Mouse (Mus musculus) heart, embryonic 14.5 days (tissue): ENCODE measurements around the gene Bud23. TPM values are rescaled to one million over a fixed set of nuclear protein-coding genes. Genes with fewer than 3 reads are reported as not detected.

ENCODE experiments used
- ATAC-seq: fragments of 200-750 bp; cut with Nextera tagmentation; 2 replicates; pipeline ENCODE4 v1.8.0; 2017; ENCODE audit warnings: low read depth, moderate TSS enrichment; ENCODE audit not compliant: insufficient number of reproducible peaks, insufficient read depth, low FRiP score
- H3K27ac ChIP-seq, 2 experiments: fragments of 200-500 bp in 1 of 2; fragments of 300-500 bp in 1 of 2; sonication (generic) in 1 of 2; replicated peaks in 1 of 2; 2 replicates each; pipeline ENCODE4 v1.5.1; 2012 to 2014; ENCODE audit warnings: low read depth in 2 of 2, low read length in 2 of 2, control low read depth in 1 of 2, mild to moderate bottlenecking in 1 of 2, mixed read lengths in 1 of 2; ENCODE audit not compliant: control insufficient read depth in 1 of 2, insufficient read depth in 1 of 2
- H3K27me3 ChIP-seq: fragments of 300-500 bp; sonication (generic); 2 replicates; pipeline ENCODE4 v1.6.1; 2014; ENCODE audit warnings: mild to moderate bottlenecking, low read length, control low read depth; ENCODE audit not compliant: control insufficient read depth, insufficient read depth
- H3K36me3 ChIP-seq: fragments of 300-500 bp; sonication (generic); 2 replicates; pipeline ENCODE4 v1.6.1; 2014; ENCODE audit warnings: mild to moderate bottlenecking, control low read depth, low read length, mixed read lengths; ENCODE audit not compliant: control insufficient read depth, insufficient read depth
- H3K4me1 ChIP-seq, 2 experiments: fragments of 200-500 bp in 1 of 2; fragments of 300-500 bp in 1 of 2; sonication (generic) in 1 of 2; 2 replicates each; pipeline ENCODE4 v1.6.1; 2012 to 2014; ENCODE audit warnings: low read length in 2 of 2, control low read depth in 1 of 2, mixed read lengths in 1 of 2; ENCODE audit not compliant: control insufficient read depth in 2 of 2, insufficient read depth in 2 of 2
- H3K4me2 ChIP-seq: fragments of 300-500 bp; sonication (generic); 2 replicates; pipeline ENCODE4 v1.6.1; 2014; ENCODE audit warnings: mild to moderate bottlenecking, low read length
- H3K4me3 ChIP-seq, 2 experiments: fragments of 200-500 bp in 1 of 2; fragments of 300-500 bp in 1 of 2; sonication (generic) in 1 of 2; 2 replicates each; pipeline ENCODE4 v1.5.1; 2012 to 2014; ENCODE audit warnings: low read length in 2 of 2, mild to moderate bottlenecking in 2 of 2, control low read depth in 1 of 2, low read depth in 1 of 2, moderate library complexity in 1 of 2; ENCODE audit not compliant: control insufficient read depth in 1 of 2, insufficient read depth in 1 of 2
- H3K9ac ChIP-seq: fragments of 300-500 bp; sonication (generic); 2 replicates; pipeline ENCODE4 v1.6.1; 2014; ENCODE audit warnings: mild to moderate bottlenecking, low read length
- H3K9me3 ChIP-seq: fragments of 300-500 bp; sonication (generic); 2 replicates; pipeline ENCODE4 v1.6.1; 2016; ENCODE audit warnings: low read length, control low read depth; ENCODE audit not compliant: control insufficient read depth
- WGBS: fragments of 180-500 bp; shearing (Covaris S2); extraction: QIAGEN DNeasy Blood & Tissue Kit; methylation state at CpG from one replicate; pipeline ENCODE4 v1.1.7; 2014; 5-methylcytosine and 5-hydroxymethylcytosine counted together
- polyA plus RNA-seq: library from polyadenylated mRNA; unstranded; fragments of >200 nt; fragmentation: Nextera tagmentation; extraction: Ambion mirVana; gene quantifications from 2 replicates; pipeline ENCODE4 v1.2.1, GENCODE M21; 2014

Bud23 gene
- polyA plus RNA-seq, 1 experiment from 2014 or later: 52.3 TPM

DNA sequence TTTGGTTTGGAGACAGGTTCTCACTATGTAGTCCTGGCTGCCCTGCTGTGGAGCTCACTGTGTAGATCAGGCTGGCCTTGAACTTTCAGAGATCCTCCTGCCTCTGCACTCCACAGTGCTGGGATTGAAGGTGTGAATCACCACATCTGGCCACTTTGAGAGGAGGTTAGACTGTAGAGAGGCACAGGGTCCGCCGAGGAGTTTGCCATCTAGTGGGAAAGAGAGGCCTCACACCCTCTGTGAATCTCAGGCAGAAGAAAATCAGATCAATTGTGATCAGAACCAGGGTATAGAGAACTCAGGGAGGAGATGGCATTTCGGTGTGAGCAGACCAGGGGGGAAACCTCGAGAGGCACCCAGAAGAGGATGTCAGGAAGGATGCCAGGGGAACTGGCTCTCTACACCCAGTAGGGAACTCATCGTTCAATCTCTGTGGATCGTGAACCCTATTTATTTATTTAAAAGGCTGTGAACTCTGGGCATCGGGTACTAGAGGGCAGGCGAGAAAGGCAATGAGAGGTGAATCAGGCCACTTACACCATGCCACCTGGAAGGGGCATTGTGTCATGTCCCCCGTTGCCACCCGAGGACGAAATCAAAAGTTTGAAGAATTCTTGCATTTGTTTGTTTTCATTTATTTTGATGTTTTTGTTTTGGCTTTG, 39.4 kb upstream of the Bud23 start:
- H3K36me3 ChIP-seq: no peaks in the 10 kb centered on the region
- no peaks in the 10 kb centered on the region for H3K9me3 ChIP-seq
- H3K4me3 ChIP-seq: no peak overlapping the region
- H3K9ac ChIP-seq: no peak overlapping the region
- peaks cover 8 to 10% of the 10 kb centered on the region in 2 experiments; a peak in 3 of 4 replicates for H3K4me1 ChIP-seq
- 55% methylated on average over 11 of the region's 11 CpGs for WGBS
- H3K27me3 ChIP-seq: peaks cover 50% of the 10 kb centered on the region
- no peak overlapping the region for H3K4me2 ChIP-seq
- no peak for ATAC-seq
- no peak overlapping the region for H3K27ac ChIP-seq

GRCm38 (mm10) chr5:135100981-135101380, 36.2 kb upstream of the Bud23 start:
- no peak overlapping the region for H3K27ac ChIP-seq
- no peak overlapping the region for H3K4me2 ChIP-seq
- no peak overlapping the region for H3K4me3 ChIP-seq
- WGBS: 59% methylated on average over 1 of the region's 1 CpGs
- ATAC-seq: no peak
- H3K27me3 ChIP-seq: peaks cover 22% of the 10 kb centered on the region
- H3K36me3 ChIP-seq: no peaks in the 10 kb centered on the region
- H3K9me3 ChIP-seq: no peaks in the 10 kb centered on the region
- no peaks in the 10 kb centered on the region for H3K4me1 ChIP-seq
- H3K9ac ChIP-seq: no peak overlapping the region

DNA sequence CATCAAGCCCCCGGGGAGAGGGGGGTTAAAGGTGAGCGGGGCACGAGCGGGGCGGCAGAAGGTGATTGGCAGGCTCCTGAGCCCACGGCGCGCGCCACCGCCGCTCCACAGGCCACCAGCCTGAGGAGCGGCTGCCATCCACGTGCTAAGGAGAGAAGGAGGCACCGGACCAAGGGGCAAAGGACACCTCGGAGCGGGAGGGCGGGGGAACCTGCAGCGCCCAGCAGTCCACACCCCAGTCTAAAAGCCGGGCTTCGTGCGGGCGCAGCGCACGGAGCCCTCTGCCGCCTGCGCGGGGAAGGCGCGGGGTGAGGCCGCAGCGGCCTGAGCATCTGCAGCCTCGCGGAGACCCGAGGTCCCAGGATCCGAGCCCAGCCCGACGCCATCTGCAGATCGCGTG, 24.9 kb upstream of the Bud23 start, which contains the start of gene Mlxipl:
TSS of gene Mlxipl (plus strand) at position 238 of the 400 bp plus-strand sequence.
- Histone ChIP-seq H3K27ac (no peak within 1 kb of the TSS), H3K9me3 (no peaks in the 10 kb centered on the region), H3K9ac (peak within 1 kb of the TSS; percentile 41; the same call in 1 of the 2 replicates), H3K4me2 (peak within 1 kb of the TSS; percentile 45), H3K27me3 (peaks cover 71% of the 10 kb centered on the region), H3K36me3 (no peaks in the 10 kb centered on the region), H3K4me3 (peak within 1 kb of the TSS in 1 of 2 experiments; percentile 26; a peak in 2 of 4 replicates), H3K4me1 (0 out of 4 replicates have a peak, but pooled peaks cover 0 to 2% of the 10 kb centered on the region in 2 experiments)
- ATAC-seq: no peak
- WGBS: 4% methylated on average over 39 of the region's 39 CpGs

- ATAC-seq: no peak
- H3K27me3 ChIP-seq: peaks cover 53% of the 10 kb centered on the region
- H3K4me2 ChIP-seq: no peak overlapping the region
- no peak overlapping the region for H3K27ac ChIP-seq
- H3K9me3 ChIP-seq: no peaks in the 10 kb centered on the region
- 0 out of 4 replicates have a peak, but pooled peaks cover 0 to 2% of the 10 kb centered on the region in 2 experiments for H3K4me1 ChIP-seq
- H3K4me3 ChIP-seq: no peak overlapping the region
- WGBS: 56% methylated on average over 4 of the region's 4 CpGs
- H3K36me3 ChIP-seq: no peaks in the 10 kb centered on the region
- no peak overlapping the region for H3K9ac ChIP-seq
Observed at GRCm38 (mm10) chr5:135086871-135087270, 22.1 kb upstream of the Bud23 start.

GRCm38 (mm10) chr5:135080539-135080938, 15.8 kb upstream of the Bud23 start:
- no peak overlapping the region for H3K9ac ChIP-seq

GRCm38 (mm10) chr5:135079578-135079977, 14.8 kb upstream of the Bud23 start:
- WGBS: 83% methylated on average over 2 of the region's 2 CpGs
- Histone ChIP-seq H3K9ac (no peak overlapping the region), H3K27ac (no peak overlapping the region), H3K4me2 (no peak overlapping the region), H3K27me3 (peaks cover 4% of the 10 kb centered on the region; the same call in 1 of the 2 replicates), H3K9me3 (no peaks in the 10 kb centered on the region), H3K4me1 (peaks cover 0 to 7% of the 10 kb centered on the region in 2 experiments; a peak in 2 of 4 replicates), H3K36me3 (no peaks in the 10 kb centered on the region), H3K4me3 (no peak overlapping the region)
- no peak for ATAC-seq

More at GRCm38 (mm10) chr5:135080539-135080938, 15.8 kb upstream of the Bud23 start:
- H3K27me3 ChIP-seq: peaks cover 6% of the 10 kb centered on the region; the same call in 1 of the 2 replicates
- H3K4me1 ChIP-seq: peaks cover 0 to 7% of the 10 kb centered on the region in 2 experiments; a peak in 2 of 4 replicates
- no peak overlapping the region for H3K4me2 ChIP-seq
- WGBS: 89% methylated on average over 5 of the region's 5 CpGs
- H3K4me3 ChIP-seq: no peak overlapping the region
- no peak overlapping the region for H3K27ac ChIP-seq
- ATAC-seq: no peak
- H3K9me3 ChIP-seq: no peaks in the 10 kb centered on the region
- no peaks in the 10 kb centered on the region for H3K36me3 ChIP-seq

- H3K9ac ChIP-seq: peak overlapping the region; percentile 95
- WGBS: 2% methylated on average over 11 of the region's 11 CpGs
- H3K4me1 ChIP-seq: peaks cover 0 to 7% of the 10 kb centered on the region in 2 experiments; a peak in 2 of 4 replicates
- H3K36me3 ChIP-seq: no peaks in the 10 kb centered on the region
- H3K4me3 ChIP-seq: peak overlapping the region; percentile 86 to 94
- peak overlapping the region; percentile 97 for H3K4me2 ChIP-seq
- no peaks in the 10 kb centered on the region for H3K9me3 ChIP-seq
- peaks cover 4% of the 10 kb centered on the region; the same call in 1 of the 2 replicates for H3K27me3 ChIP-seq
- ATAC-seq: no peak
- no peak overlapping the region for H3K27ac ChIP-seq
Observed at GRCm38 (mm10) chr5:135078482-135078810, 13.7 kb upstream of the Bud23 start.
